Mouse (Mus musculus): ENCODE measurements around the gene Dpm3. TPM values are rescaled to one million over a fixed set of nuclear protein-coding genes. Genes with fewer than 3 reads are reported as not detected.

The Dpm3 gene
- polyA plus RNA-seq, 2 experiments, result 64.3 to 89.7 TPM

DNA sequence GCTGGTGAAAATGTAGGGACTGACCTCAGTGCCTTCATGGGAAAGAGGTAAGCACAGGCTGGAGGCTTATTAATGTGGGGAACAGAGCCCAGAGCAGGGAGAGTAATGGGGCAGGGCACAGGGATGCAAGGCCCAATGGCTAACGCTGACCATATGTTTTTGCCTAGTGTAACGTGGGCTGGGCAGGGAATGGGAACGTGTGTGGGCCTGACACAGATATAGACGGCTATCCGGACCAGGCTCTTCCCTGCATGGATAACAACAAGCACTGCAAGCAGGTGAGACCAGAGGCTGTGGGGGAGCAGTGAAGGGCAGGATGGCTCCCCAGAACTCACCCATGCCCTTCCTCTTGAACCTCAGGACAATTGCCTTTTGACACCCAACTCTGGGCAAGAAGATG, 38.0 kb upstream of the Dpm3 start:
- no peak overlapping the region for H3K4me2 ChIP-seq (ENCODE audit: low read depth)
- H3K36me3 ChIP-seq (replicated peaks; ENCODE audit: control insufficient read depth, insufficient read depth, low read depth), result no peaks in the 10 kb centered on the region
- H3K27ac ChIP-seq, result no peak overlapping the region
- no peak overlapping the region for H3K9ac ChIP-seq (replicated peaks)
- WGBS (ENCODE audit: insufficient replicate concordance), result 80% methylated on average over 5 of the region's 5 CpGs
- H3K9me3 ChIP-seq (ENCODE audit: control insufficient read depth, low read length), result no peaks in the 10 kb centered on the region
- no peak overlapping the region for H3K4me3 ChIP-seq (ENCODE audit: insufficient read depth in 1 of 2, low read depth in 2 of 2, low read length in 2 of 2)
- DNase-seq (ENCODE audit: low read depth in 3 of 3, low spot score in 3 of 3), result no peak
- peaks cover 13% of the 10 kb centered on the region for H3K27me3 ChIP-seq (ENCODE audit: control insufficient read depth, insufficient read depth, low read length)
- no peaks in the 10 kb centered on the region for H3K4me1 ChIP-seq (replicated peaks; ENCODE audit: control insufficient read depth in 2 of 2, insufficient read depth in 2 of 2, low read length in 1 of 2)
- no peak for ATAC-seq (ENCODE audit: insufficient read depth)
- TF ChIP-seq EP300 (IDR thresholded peaks at IDR 0.05; ENCODE audit: low read depth) (no peak), CTCF (IDR thresholded peaks at IDR 0.05; ENCODE audit: low read depth) (no peak)

DNA sequence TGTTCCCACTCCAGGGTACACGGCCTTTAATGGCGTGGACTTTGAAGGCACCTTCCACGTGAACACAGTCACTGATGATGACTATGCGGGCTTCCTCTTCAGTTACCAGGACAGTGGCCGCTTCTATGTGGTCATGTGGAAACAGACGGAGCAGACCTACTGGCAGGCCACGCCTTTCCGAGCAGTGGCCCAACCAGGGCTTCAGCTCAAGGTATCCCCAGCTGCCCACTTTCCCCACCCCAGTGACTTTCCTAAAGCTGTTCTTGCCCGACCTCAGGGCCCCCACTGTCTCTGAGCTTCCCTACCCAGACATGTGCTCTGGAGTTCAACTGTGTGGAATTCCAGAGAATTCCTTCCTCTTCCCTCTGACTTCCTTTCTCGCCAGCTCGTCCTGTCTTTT, 34.4 kb upstream of the Dpm3 start:
- peaks cover 36% of the 10 kb centered on the region for H3K27me3 ChIP-seq (ENCODE audit: control insufficient read depth, insufficient read depth, low read length)

GRCm38 (mm10) chr3:89225321-89225815, 33.8 kb upstream of the Dpm3 start:
- H3K9ac ChIP-seq (replicated peaks), result no peak overlapping the region
- ATAC-seq (ENCODE audit: insufficient read depth) (no peak), DNase-seq (ENCODE audit: low read depth in 3 of 3, low spot score in 3 of 3) (no peak)
- peaks cover 36% of the 10 kb centered on the region for H3K27me3 ChIP-seq (ENCODE audit: control insufficient read depth, insufficient read depth, low read length)
- peaks cover 0 to 5% of the 10 kb centered on the region in 2 experiments; a peak in 1 of 4 replicates for H3K4me1 ChIP-seq (replicated peaks; ENCODE audit: control insufficient read depth in 2 of 2, insufficient read depth in 2 of 2, low read length in 1 of 2)
- H3K4me3 ChIP-seq (ENCODE audit: insufficient read depth in 1 of 2, low read depth in 2 of 2, low read length in 2 of 2), result no peak overlapping the region
- H3K27ac ChIP-seq, result no peak overlapping the region
- no peaks in the 10 kb centered on the region for H3K36me3 ChIP-seq (replicated peaks; ENCODE audit: control insufficient read depth, insufficient read depth, low read depth)
- no peaks in the 10 kb centered on the region for H3K9me3 ChIP-seq (ENCODE audit: control insufficient read depth, low read length)
- WGBS (ENCODE audit: insufficient replicate concordance), result 57% methylated on average over 12 of the region's 12 CpGs
- H3K4me2 ChIP-seq (ENCODE audit: low read depth), result no peak overlapping the region
- no peak for TF ChIP-seq CTCF (IDR thresholded peaks at IDR 0.05; ENCODE audit: low read depth)
- no peak for TF ChIP-seq EP300 (IDR thresholded peaks at IDR 0.05; ENCODE audit: low read depth)

More for the DNA sequence above, 34.4 kb upstream of the Dpm3 start:
- Histone ChIP-seq H3K27ac (no peak overlapping the region), H3K9me3 (ENCODE audit: control insufficient read depth, low read length) (no peaks in the 10 kb centered on the region), H3K9ac (replicated peaks) (no peak overlapping the region), H3K36me3 (replicated peaks; ENCODE audit: control insufficient read depth, insufficient read depth, low read depth) (no peaks in the 10 kb centered on the region), H3K4me1 (replicated peaks; ENCODE audit: control insufficient read depth in 2 of 2, insufficient read depth in 2 of 2, low read length in 1 of 2) (peaks cover 0 to 5% of the 10 kb centered on the region in 2 experiments; a peak in 1 of 4 replicates), H3K4me3 (ENCODE audit: insufficient read depth in 1 of 2, low read depth in 2 of 2, low read length in 2 of 2) (no peak overlapping the region), H3K4me2 (ENCODE audit: low read depth) (no peak overlapping the region)
- 65% methylated on average over 11 of the region's 11 CpGs for WGBS (ENCODE audit: insufficient replicate concordance)
- ATAC-seq (ENCODE audit: insufficient read depth) (no peak), DNase-seq (ENCODE audit: low read depth in 3 of 3, low spot score in 3 of 3) (no peak)
- no peak for TF ChIP-seq EP300 (IDR thresholded peaks at IDR 0.05; ENCODE audit: low read depth)
- no peak for TF ChIP-seq CTCF (IDR thresholded peaks at IDR 0.05; ENCODE audit: low read depth)

DNA sequence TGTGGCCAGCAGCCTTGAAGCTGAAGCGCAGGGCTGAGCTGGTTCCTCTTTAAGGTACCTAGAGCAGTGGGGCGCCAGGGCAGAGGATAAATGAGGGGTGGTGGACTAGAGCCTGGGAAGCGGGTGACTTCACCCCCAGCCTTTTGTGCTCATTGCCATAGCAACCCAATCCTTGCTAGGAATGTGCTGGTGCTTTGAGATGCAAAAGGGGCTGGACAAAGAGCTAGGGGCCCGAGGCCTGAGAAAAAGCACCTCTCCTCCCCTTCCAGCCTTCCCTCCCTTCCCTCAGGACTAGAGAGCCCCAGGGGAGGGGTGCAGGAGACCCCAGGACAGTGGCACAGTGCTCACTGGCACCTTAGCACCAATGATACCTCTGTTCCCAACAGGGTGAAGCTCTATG, 33.2 kb upstream of the Dpm3 start:
- Histone ChIP-seq H3K4me1 (replicated peaks; ENCODE audit: control insufficient read depth in 2 of 2, insufficient read depth in 2 of 2, low read length in 1 of 2) (peaks cover 0 to 5% of the 10 kb centered on the region in 2 experiments; a peak in 1 of 4 replicates), H3K4me2 (ENCODE audit: low read depth) (no peak overlapping the region), H3K36me3 (replicated peaks; ENCODE audit: control insufficient read depth, insufficient read depth, low read depth) (no peaks in the 10 kb centered on the region), H3K9ac (replicated peaks) (no peak overlapping the region), H3K9me3 (ENCODE audit: control insufficient read depth, low read length) (no peaks in the 10 kb centered on the region), H3K27ac (no peak overlapping the region), H3K27me3 (ENCODE audit: control insufficient read depth, insufficient read depth, low read length) (peaks cover 38% of the 10 kb centered on the region), H3K4me3 (ENCODE audit: insufficient read depth in 1 of 2, low read depth in 2 of 2, low read length in 2 of 2) (no peak overlapping the region)
- TF ChIP-seq EP300 (IDR thresholded peaks at IDR 0.05; ENCODE audit: low read depth) (no peak), CTCF (IDR thresholded peaks at IDR 0.05; ENCODE audit: low read depth) (no peak)
- ATAC-seq (ENCODE audit: insufficient read depth), result no peak
- DNase-seq (ENCODE audit: low read depth in 3 of 3, low spot score in 3 of 3), result no peak
- 27% methylated on average over 4 of the region's 4 CpGs for WGBS (ENCODE audit: insufficient replicate concordance)

DNA sequence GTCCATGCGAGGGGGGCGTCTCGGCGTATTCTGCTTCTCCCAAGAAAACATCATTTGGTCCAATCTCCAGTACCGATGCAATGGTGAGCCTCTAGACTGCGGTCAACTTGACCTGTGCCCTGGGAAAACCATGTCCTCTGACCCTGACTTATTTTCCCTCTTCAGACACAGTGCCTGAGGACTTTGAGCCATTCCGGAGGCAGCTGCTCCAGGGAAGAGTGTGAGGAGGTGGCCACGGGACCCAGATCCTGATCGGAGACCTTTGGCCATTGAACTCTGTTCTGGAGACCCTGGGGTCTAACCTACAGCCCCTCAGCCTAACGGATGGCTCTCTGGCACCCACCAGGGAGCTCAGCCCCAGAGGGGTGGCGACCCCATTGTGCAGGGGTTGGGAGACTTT, 32.8 kb upstream of the Dpm3 start:
- WGBS (ENCODE audit: insufficient replicate concordance), result 43% methylated on average over 11 of the region's 11 CpGs
- H3K27ac ChIP-seq, result no peak overlapping the region
- peaks cover 38% of the 10 kb centered on the region for H3K27me3 ChIP-seq (ENCODE audit: control insufficient read depth, insufficient read depth, low read length)
- no peaks in the 10 kb centered on the region for H3K36me3 ChIP-seq (replicated peaks; ENCODE audit: control insufficient read depth, insufficient read depth, low read depth)
- H3K4me1 ChIP-seq (replicated peaks; ENCODE audit: control insufficient read depth in 2 of 2, insufficient read depth in 2 of 2, low read length in 1 of 2), result peaks cover 0 to 5% of the 10 kb centered on the region in 2 experiments; a peak in 1 of 4 replicates
- no peak overlapping the region for H3K4me3 ChIP-seq (ENCODE audit: insufficient read depth in 1 of 2, low read depth in 2 of 2, low read length in 2 of 2)
- H3K9ac ChIP-seq (replicated peaks), result no peak overlapping the region
- no peak for ATAC-seq (ENCODE audit: insufficient read depth)
- H3K9me3 ChIP-seq (ENCODE audit: control insufficient read depth, low read length), result no peaks in the 10 kb centered on the region
- TF ChIP-seq CTCF (IDR thresholded peaks at IDR 0.05; ENCODE audit: low read depth) (no peak), EP300 (IDR thresholded peaks at IDR 0.05; ENCODE audit: low read depth) (no peak)
- H3K4me2 ChIP-seq (ENCODE audit: low read depth), result no peak overlapping the region
- no peak for DNase-seq (ENCODE audit: low read depth in 3 of 3, low spot score in 3 of 3)

All from liver, embryonic 14.5 days (tissue).